Comparison of ENCODE assay signal across 8 mouse cellular contexts in genomic region chr5:135011809-135012613, GRCm38 (mm10). TPM values are rescaled to one million over a fixed set of nuclear protein-coding genes. Genes with fewer than 3 reads are reported as not detected.
DNase-seq lines count a peak whose midpoint lies in the region; ATAC-seq and TF ChIP-seq lines count a peak whose summit lies in the region.

No protein-coding gene starts in this region.

- no peak for ATAC-seq in megakaryocyte, adult 5-6 weeks (ENCODE audit: poor library complexity, severe bottlenecking)
- ATAC-seq in heart, embryonic 13.5 days (ENCODE audit: extremely low read depth, insufficient number of reproducible peaks, low FRiP score, low TSS enrichment), result no peak
- ATAC-seq in limb, embryonic 14.5 days (ENCODE audit: low FRiP score, low read depth), result no peak
- ATAC-seq in stomach, embryonic 15.5 days (ENCODE audit: insufficient read depth, low FRiP score, low read depth), result no peak

- H3K27me3 ChIP-seq in megakaryocyte, embryonic 14.5 days (replicated peaks), result no peaks in the 10 kb centered on the region
- no peaks in the 10 kb centered on the region; the same call in 1 of the 2 replicates for H3K27me3 ChIP-seq in heart, embryonic 13.5 days (replicated peaks)
- no peaks in the 10 kb centered on the region for H3K27me3 ChIP-seq in limb, embryonic 14.5 days (ENCODE audit: control insufficient read depth, insufficient read depth, low read length)
- H3K27me3 ChIP-seq in stomach, embryonic 15.5 days (replicated peaks), result no peaks in the 10 kb centered on the region

- peaks cover 18% of the 10 kb centered on the region for H3K36me3 ChIP-seq in megakaryocyte, embryonic 14.5 days (replicated peaks; ENCODE audit: low read length)
- peaks cover 10% of the 10 kb centered on the region for H3K36me3 ChIP-seq in heart, embryonic 13.5 days
- no peaks in the 10 kb centered on the region for H3K36me3 ChIP-seq in limb, embryonic 14.5 days (ENCODE audit: control insufficient read depth, insufficient read depth, low read length)
- no peaks in the 10 kb centered on the region for H3K36me3 ChIP-seq in stomach, embryonic 15.5 days

- no peaks in the 10 kb centered on the region for H3K9me3 ChIP-seq in megakaryocyte, embryonic 14.5 days
- H3K9me3 ChIP-seq in heart, embryonic 13.5 days, result no peaks in the 10 kb centered on the region
- H3K9me3 ChIP-seq in limb, embryonic 14.5 days (ENCODE audit: control insufficient read depth, low read length), result no peaks in the 10 kb centered on the region
- no peaks in the 10 kb centered on the region for H3K9me3 ChIP-seq in stomach, embryonic 15.5 days

- peak overlapping the region; percentile 48 for H3K9ac ChIP-seq in heart, embryonic 13.5 days
- peak overlapping the region; percentile 17; the same call in 1 of the 2 replicates for H3K9ac ChIP-seq in limb, embryonic 14.5 days (ENCODE audit: low read depth, low read length, severe bottlenecking)
- no peak overlapping the region for H3K9ac ChIP-seq in stomach, embryonic 15.5 days

- H3K27ac ChIP-seq in heart, embryonic 13.5 days (replicated peaks), result peak overlapping the region; percentile 53; the same call in 1 of the 2 replicates
- no peak overlapping the region for H3K27ac ChIP-seq in limb, embryonic 14.5 days (replicated peaks; ENCODE audit: low read depth, low read length)
- H3K27ac ChIP-seq in stomach, embryonic 15.5 days, result peak overlapping the region; percentile 48; the same call in 1 of the 2 replicates

- peak overlapping the region; percentile 1 for H3K4me3 ChIP-seq in megakaryocyte, embryonic 14.5 days (replicated peaks)
- H3K4me3 ChIP-seq in heart, embryonic 13.5 days, result peak overlapping the region; percentile 29
- H3K4me3 ChIP-seq in limb, embryonic 14.5 days (replicated peaks; ENCODE audit: low read length), result peak overlapping the region; percentile 11; the same call in 1 of the 2 replicates
- H3K4me3 ChIP-seq in stomach, embryonic 15.5 days (replicated peaks), result peak overlapping the region; percentile 26

- TF ChIP-seq POLR2A in limb, embryonic 14.5 days (IDR thresholded peaks at IDR 0.05; ENCODE audit: borderline replicate concordance, extremely low read depth, insufficient read depth, insufficient read length), result no peak

- DNase-seq in limb, embryonic 14.5 days (ENCODE audit: low spot score), result no peak
- no peak for DNase-seq in natural killer cell, adult 2 months (ENCODE audit: low spot score in 2 of 2)
- no peak for DNase-seq in frontal cortex, postnatal 25 days (ENCODE audit: low spot score in 2 of 2)
- DNase-seq in lung, postnatal 4 days, result no peak

- peak overlapping the region; percentile 56 for H3K4me2 ChIP-seq in heart, embryonic 13.5 days
- peak overlapping the region; percentile 28; the same call in 1 of the 2 replicates for H3K4me2 ChIP-seq in limb, embryonic 14.5 days (replicated peaks; ENCODE audit: low read depth, low read length, severe bottlenecking)
- peak overlapping the region; percentile 42 for H3K4me2 ChIP-seq in stomach, embryonic 15.5 days

- peaks cover 57% of the 10 kb centered on the region for H3K4me1 ChIP-seq in megakaryocyte, embryonic 14.5 days
- peaks cover 43% of the 10 kb centered on the region for H3K4me1 ChIP-seq in heart, embryonic 13.5 days
- H3K4me1 ChIP-seq in limb, embryonic 14.5 days (ENCODE audit: control insufficient read depth, insufficient read depth, low read length), result peaks cover 10% of the 10 kb centered on the region; the same call in 1 of the 2 replicates
- H3K4me1 ChIP-seq in stomach, embryonic 15.5 days, result peaks cover 39% of the 10 kb centered on the region

- WGBS in heart, embryonic 13.5 days, result 36% methylated on average over 26 of the region's 26 CpGs
- 24% methylated on average over 26 of the region's 26 CpGs for WGBS in limb, embryonic 14.5 days
- WGBS in stomach, embryonic 15.5 days, result 29% methylated on average over 24 of the region's 26 CpGs

RNA-seq across cellular contexts. Expression of gene Abhd11, which starts 3.1 kb away (rescaled TPM):
- polyA plus RNA-seq in megakaryocyte, embryonic 14.5 days (2012; ENCODE audit: insufficient read depth, low replicate concordance), result 23.7 and 34.3 TPM in 2 replicates
- total RNA-seq in megakaryocyte, adult 5-6 weeks (2015), result 52.5 and 55.0 TPM in 2 replicates
- 22.9 and 32.7 TPM in 2 replicates for total RNA-seq in megakaryocyte, adult 5-6 weeks (2017)
- 59.1 and 65.8 TPM in 2 replicates for polyA plus RNA-seq in heart, embryonic 13.5 days (2015; fragmentation: Nextera tagmentation; extraction: Ambion mirVana)
- polyA plus RNA-seq in limb, embryonic 14.5 days (2012; rRNA removed), result 83.2 and 94.3 TPM in 2 replicates
- 64.7 and 67.4 TPM in 2 replicates for polyA plus RNA-seq in limb, embryonic 14.5 days (2014; fragmentation: Nextera tagmentation; extraction: Ambion mirVana)
- polyA plus RNA-seq in stomach, embryonic 15.5 days (2015; fragmentation: Nextera tagmentation; extraction: Ambion mirVana), result 70.9 and 78.9 TPM in 2 replicates

RNA-seq across cellular contexts. Expression of gene Stx1a, which starts 11.3 kb away (rescaled TPM):
- 1.1 and 1.6 TPM in 2 replicates for polyA plus RNA-seq in megakaryocyte, embryonic 14.5 days (2012; ENCODE audit: insufficient read depth, low replicate concordance)
- total RNA-seq in megakaryocyte, adult 5-6 weeks (2015), result 0.09 TPM in 1 of 2 replicates, not detected in the other
- total RNA-seq in megakaryocyte, adult 5-6 weeks (2017), result not detected in 2 replicates
- 8.2 and 8.3 TPM in 2 replicates for polyA plus RNA-seq in heart, embryonic 13.5 days (2015; fragmentation: Nextera tagmentation; extraction: Ambion mirVana)
- polyA plus RNA-seq in limb, embryonic 14.5 days (2012; rRNA removed), result 39.2 and 45.5 TPM in 2 replicates
- polyA plus RNA-seq in limb, embryonic 14.5 days (2014; fragmentation: Nextera tagmentation; extraction: Ambion mirVana), result 11.4 and 13.0 TPM in 2 replicates
- polyA plus RNA-seq in stomach, embryonic 15.5 days (2015; fragmentation: Nextera tagmentation; extraction: Ambion mirVana), result 11.8 and 12.3 TPM in 2 replicates

RNA-seq across cellular contexts. Expression of gene Cldn3, which starts 26.0 kb away (rescaled TPM):
- 0.64 and 3.8 TPM in 2 replicates for polyA plus RNA-seq in megakaryocyte, embryonic 14.5 days (2012; ENCODE audit: insufficient read depth, low replicate concordance)
- not detected in 2 replicates for total RNA-seq in megakaryocyte, adult 5-6 weeks (2015)
- total RNA-seq in megakaryocyte, adult 5-6 weeks (2017), result not detected in 2 replicates
- 6.3 and 7.0 TPM in 2 replicates for polyA plus RNA-seq in heart, embryonic 13.5 days (2015; fragmentation: Nextera tagmentation; extraction: Ambion mirVana)
- 7.2 and 8.8 TPM in 2 replicates for polyA plus RNA-seq in limb, embryonic 14.5 days (2012; rRNA removed)
- 14.7 and 18.3 TPM in 2 replicates for polyA plus RNA-seq in limb, embryonic 14.5 days (2014; fragmentation: Nextera tagmentation; extraction: Ambion mirVana)
- 120 and 147 TPM in 2 replicates for polyA plus RNA-seq in stomach, embryonic 15.5 days (2015; fragmentation: Nextera tagmentation; extraction: Ambion mirVana)

RNA-seq across cellular contexts. Expression of gene Dnajc30, which starts 52.0 kb away (rescaled TPM):
- 42.1 and 116 TPM in 2 replicates for polyA plus RNA-seq in megakaryocyte, embryonic 14.5 days (2012; ENCODE audit: insufficient read depth, low replicate concordance)
- 15.5 and 16.3 TPM in 2 replicates for total RNA-seq in megakaryocyte, adult 5-6 weeks (2015)
- 3.5 and 10.0 TPM in 2 replicates for total RNA-seq in megakaryocyte, adult 5-6 weeks (2017)
- polyA plus RNA-seq in heart, embryonic 13.5 days (2015; fragmentation: Nextera tagmentation; extraction: Ambion mirVana), result 26.4 and 28.1 TPM in 2 replicates
- polyA plus RNA-seq in limb, embryonic 14.5 days (2012; rRNA removed), result 29.1 and 31.3 TPM in 2 replicates
- polyA plus RNA-seq in limb, embryonic 14.5 days (2014; fragmentation: Nextera tagmentation; extraction: Ambion mirVana), result 32.6 and 39.2 TPM in 2 replicates
- polyA plus RNA-seq in stomach, embryonic 15.5 days (2015; fragmentation: Nextera tagmentation; extraction: Ambion mirVana), result 28.9 and 33.5 TPM in 2 replicates

RNA-seq across cellular contexts. Expression of gene Bud23, which starts 52.7 kb away (rescaled TPM):
- 67.0 and 146 TPM in 2 replicates for polyA plus RNA-seq in megakaryocyte, embryonic 14.5 days (2012; ENCODE audit: insufficient read depth, low replicate concordance)
- 29.4 and 34.2 TPM in 2 replicates for total RNA-seq in megakaryocyte, adult 5-6 weeks (2015)
- 24.2 and 27.6 TPM in 2 replicates for total RNA-seq in megakaryocyte, adult 5-6 weeks (2017)
- polyA plus RNA-seq in heart, embryonic 13.5 days (2015; fragmentation: Nextera tagmentation; extraction: Ambion mirVana), result 70.8 and 71.2 TPM in 2 replicates
- polyA plus RNA-seq in limb, embryonic 14.5 days (2012; rRNA removed), result 107 and 121 TPM in 2 replicates
- polyA plus RNA-seq in limb, embryonic 14.5 days (2014; fragmentation: Nextera tagmentation; extraction: Ambion mirVana), result 101 and 108 TPM in 2 replicates
- 98.6 and 112 TPM in 2 replicates for polyA plus RNA-seq in stomach, embryonic 15.5 days (2015; fragmentation: Nextera tagmentation; extraction: Ambion mirVana)
